Comparison of ENCODE assay signal across 27 mouse cellular contexts in the genomic region with DNA sequence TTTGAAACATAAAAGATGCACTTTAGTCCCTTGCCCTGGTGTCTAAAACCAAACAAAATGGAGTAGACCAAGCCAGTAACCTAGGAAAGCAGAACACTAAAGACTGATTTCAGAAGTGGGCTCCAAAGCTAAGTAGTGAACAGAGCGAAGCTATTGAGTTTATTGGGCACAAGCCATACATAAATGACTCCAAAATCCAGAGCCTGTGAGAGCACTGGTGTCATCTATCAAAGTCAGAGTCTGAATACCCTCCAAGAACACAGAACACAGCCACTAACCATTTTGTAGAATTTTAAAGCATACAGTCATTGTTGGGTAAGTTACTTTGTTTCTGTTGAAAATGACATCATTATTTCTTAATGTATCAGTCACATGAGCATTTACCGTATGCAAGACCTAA.
DNase-seq lines count a peak whose midpoint lies in the region; ATAC-seq and TF ChIP-seq lines count a peak whose summit lies in the region.
"Had no signal": no experiment of that assay in that cellular context is flagged by ENCODE, and none has a peak within 500 bp of the region (broad histone marks: within the 10 kb centered on the region; RNA-seq: fewer than 3 reads in every experiment).

No protein-coding gene starts in this region.

- no peaks in the 10 kb centered on the region for H3K27me3 ChIP-seq in hindbrain, embryonic 12.5 days
- H3K27me3 ChIP-seq in hindbrain, embryonic 11.5 days (ENCODE audit: control insufficient read depth, insufficient read depth, low read length) = no peaks in the 10 kb centered on the region
- H3K27me3 ChIP-seq in midbrain, postnatal 0 days (ENCODE audit: insufficient read depth, low read length) = no peaks in the 10 kb centered on the region
- no peaks in the 10 kb centered on the region for H3K27me3 ChIP-seq in midbrain, embryonic 16.5 days (ENCODE audit: control insufficient read depth, insufficient read depth, low read depth, low read length)
- no peaks in the 10 kb centered on the region for H3K27me3 ChIP-seq in hindbrain, embryonic 16.5 days (replicated peaks; ENCODE audit: control insufficient read depth, insufficient read depth, low read length)
- H3K27me3 ChIP-seq: CH12.LX; embryonic facial prominence, embryonic 13.5 days; forebrain, embryonic 12.5 days; forebrain, embryonic 15.5 days had no signal

- H3K4me2 ChIP-seq in hindbrain, embryonic 12.5 days (replicated peaks) = no peak overlapping the region
- H3K4me2 ChIP-seq in hindbrain, embryonic 11.5 days (replicated peaks; ENCODE audit: low read depth, low read length) = no peak overlapping the region
- no peak overlapping the region for H3K4me2 ChIP-seq in midbrain, postnatal 0 days (ENCODE audit: low read depth, low read length, poor library complexity, severe bottlenecking)
- H3K4me2 ChIP-seq in midbrain, embryonic 16.5 days (ENCODE audit: low read length) = no peak overlapping the region
- H3K4me2 ChIP-seq in hindbrain, embryonic 16.5 days (ENCODE audit: low read length) = no peak overlapping the region
- H3K4me2 ChIP-seq: embryonic facial prominence, embryonic 13.5 days; forebrain, embryonic 12.5 days; forebrain, embryonic 15.5 days; heart, embryonic 11.5 days had no signal

- 70% methylated on average over 2 of the region's 2 CpGs for WGBS in hindbrain, embryonic 12.5 days
- WGBS in hindbrain, embryonic 11.5 days = 68% methylated on average over 2 of the region's 2 CpGs
- WGBS in midbrain, postnatal 0 days = 78% methylated on average over 2 of the region's 2 CpGs
- WGBS in midbrain, embryonic 16.5 days = 88% methylated on average over 2 of the region's 2 CpGs
- 72% methylated on average over 2 of the region's 2 CpGs for WGBS in hindbrain, embryonic 16.5 days

- no peak overlapping the region for H3K4me3 ChIP-seq in hindbrain, embryonic 12.5 days
- H3K4me3 ChIP-seq in hindbrain, embryonic 11.5 days (ENCODE audit: low read depth, low read length) = no peak overlapping the region
- H3K4me3 ChIP-seq in midbrain, postnatal 0 days (ENCODE audit: low read depth, low read length) = no peak overlapping the region
- no peak overlapping the region for H3K4me3 ChIP-seq in midbrain, embryonic 16.5 days (ENCODE audit: low read depth, low read length)
- no peak overlapping the region for H3K4me3 ChIP-seq in hindbrain, embryonic 16.5 days (ENCODE audit: low read length)
- H3K4me3 ChIP-seq: embryonic facial prominence, embryonic 10.5 days; embryonic facial prominence, embryonic 13.5 days; erythroblast, embryonic 14.5 days; forebrain, embryonic 12.5 days; forebrain, embryonic 15.5 days; gastrocnemius, adult 2 months had no signal

- no peaks in the 10 kb centered on the region for H3K9me3 ChIP-seq in hindbrain, embryonic 12.5 days (replicated peaks)
- no peaks in the 10 kb centered on the region for H3K9me3 ChIP-seq in hindbrain, embryonic 11.5 days (ENCODE audit: control insufficient read depth, low read length)
- no peaks in the 10 kb centered on the region for H3K9me3 ChIP-seq in midbrain, postnatal 0 days (ENCODE audit: low read length)
- no peaks in the 10 kb centered on the region for H3K9me3 ChIP-seq in midbrain, embryonic 16.5 days (replicated peaks; ENCODE audit: control insufficient read depth, low read length, poor library complexity, severe bottlenecking)
- H3K9me3 ChIP-seq in hindbrain, embryonic 16.5 days (ENCODE audit: control insufficient read depth, low read length) = no peaks in the 10 kb centered on the region; the same call in 1 of the 2 replicates
- H3K9me3 ChIP-seq: embryonic facial prominence, embryonic 10.5 days; embryonic facial prominence, embryonic 13.5 days; forebrain, embryonic 15.5 days had no signal

- no peak for DNase-seq in hindbrain, embryonic 11.5 days (ENCODE audit: low spot score)
- DNase-seq in midbrain, postnatal 0 days (ENCODE audit: low spot score) = peak; percentile 34
- DNase-seq in urinary bladder, postnatal 4 days (ENCODE audit: low spot score in 2 of 2) = no peak
- no peak for DNase-seq in gastrocnemius, adult 18-20 months (ENCODE audit: low spot score)
- DNase-seq: adrenal gland, adult 2 months; adrenal gland, postnatal 14 days; B cell, adult 2 months; cerebellum, adult 11-12 months; cerebellum, adult 8-10 months; cerebellum, postnatal 10 days; cerebellum, postnatal 36 days; embryo, embryonic 11 days; gastrocnemius, adult 2 months; gastrocnemius, postnatal 14 days had no signal

- peak; percentile 36; the same call in 1 of the 2 replicates for ATAC-seq in hindbrain, embryonic 12.5 days (ENCODE audit: low FRiP score)
- no peak for ATAC-seq in hindbrain, embryonic 11.5 days (ENCODE audit: low FRiP score)
- ATAC-seq in midbrain, postnatal 0 days (ENCODE audit: low FRiP score) = no peak
- ATAC-seq in midbrain, embryonic 16.5 days = no peak
- peak; percentile 89 for ATAC-seq in hindbrain, embryonic 16.5 days
- ATAC-seq: forebrain, embryonic 15.5 days; inflammation-experienced regulatory T-cells, adult 6 months; intestine, embryonic 16.5 days had no signal

- H3K36me3 ChIP-seq in hindbrain, embryonic 12.5 days = no peaks in the 10 kb centered on the region
- no peaks in the 10 kb centered on the region for H3K36me3 ChIP-seq in hindbrain, embryonic 11.5 days (ENCODE audit: control insufficient read depth, insufficient read depth, low read length)
- H3K36me3 ChIP-seq in midbrain, postnatal 0 days (ENCODE audit: insufficient read depth, low read length) = no peaks in the 10 kb centered on the region
- no peaks in the 10 kb centered on the region for H3K36me3 ChIP-seq in midbrain, embryonic 16.5 days (ENCODE audit: control insufficient read depth, insufficient read depth, low read length)
- H3K36me3 ChIP-seq in hindbrain, embryonic 16.5 days (ENCODE audit: control insufficient read depth, insufficient read depth, low read length) = no peaks in the 10 kb centered on the region
- H3K36me3 ChIP-seq: embryonic facial prominence, embryonic 13.5 days; forebrain, embryonic 12.5 days; forebrain, embryonic 15.5 days; G1E had no signal

- no peak for TF ChIP-seq CTCF in midbrain, postnatal 0 days (IDR thresholded peaks at IDR 0.05)

- H3K9ac ChIP-seq in hindbrain, embryonic 12.5 days = no peak overlapping the region
- no peak overlapping the region for H3K9ac ChIP-seq in hindbrain, embryonic 11.5 days (ENCODE audit: low read depth, low read length)
- H3K9ac ChIP-seq in midbrain, postnatal 0 days (replicated peaks; ENCODE audit: low read length, poor library complexity, severe bottlenecking) = no peak overlapping the region
- H3K9ac ChIP-seq in midbrain, embryonic 16.5 days (ENCODE audit: low read depth, low read length) = no peak overlapping the region
- H3K9ac ChIP-seq in hindbrain, embryonic 16.5 days (ENCODE audit: low read depth, low read length) = no peak overlapping the region
- H3K9ac ChIP-seq: embryonic facial prominence, embryonic 13.5 days; forebrain, embryonic 12.5 days; forebrain, embryonic 15.5 days had no signal

- peaks cover 19% of the 10 kb centered on the region for H3K4me1 ChIP-seq in hindbrain, embryonic 12.5 days
- peaks cover 9% of the 10 kb centered on the region; the same call in 1 of the 2 replicates for H3K4me1 ChIP-seq in hindbrain, embryonic 11.5 days (replicated peaks; ENCODE audit: control insufficient read depth, insufficient read depth, low read length)
- peaks cover 8% of the 10 kb centered on the region; the same call in 1 of the 2 replicates for H3K4me1 ChIP-seq in midbrain, postnatal 0 days (ENCODE audit: insufficient read depth, low read length)
- peaks cover 16% of the 10 kb centered on the region for H3K4me1 ChIP-seq in midbrain, embryonic 16.5 days (ENCODE audit: control insufficient read depth, insufficient read depth, low read length)
- H3K4me1 ChIP-seq in hindbrain, embryonic 16.5 days (ENCODE audit: control insufficient read depth, insufficient read depth, low read depth, low read length) = peaks cover 13% of the 10 kb centered on the region

- no peak overlapping the region for H3K27ac ChIP-seq in hindbrain, embryonic 12.5 days
- no peak overlapping the region for H3K27ac ChIP-seq in hindbrain, embryonic 11.5 days (ENCODE audit: low read depth, low read length)
- H3K27ac ChIP-seq in midbrain, postnatal 0 days (ENCODE audit: low read depth, low read length) = no peak overlapping the region
- no peak overlapping the region for H3K27ac ChIP-seq in midbrain, embryonic 16.5 days (ENCODE audit: low read length)
- no peak overlapping the region for H3K27ac ChIP-seq in hindbrain, embryonic 16.5 days (ENCODE audit: low read depth, low read length)
- H3K27ac ChIP-seq: embryonic facial prominence, embryonic 10.5 days; embryonic facial prominence, embryonic 13.5 days; forebrain, embryonic 12.5 days; forebrain, embryonic 15.5 days; gastrocnemius, adult 2 months had no signal

Comparison
In these comparisons a context has a peak if more than half of its experiments do, and no peak if none do; other contexts are left out.
1. ATAC-seq: peak in hindbrain, embryonic 12.5 days (single experiment) and hindbrain, embryonic 16.5 days (single experiment); none in hindbrain, embryonic 11.5 days (single experiment), midbrain, postnatal 0 days (single experiment) and midbrain, embryonic 16.5 days (single experiment).